Mouse (Mus musculus) neural tube, embryonic 10.5 days (tissue): ENCODE results near the gene Kcnd3.
"Not testable (repeated sequence)": the region's sequence is repeated elsewhere in the genome, so short reads cannot be mapped to it uniquely, and the experiment has no call there.

Experiments
- DNase-seq: peaks from one replicate; pipeline ENCODE4 v3.0.0-alpha.2; 2017; ENCODE audit warnings: low spot score; ENCODE audit errors: extremely low spot score

Kcnd3 gene

GRCm38 (mm10) chr3:105696387-105697147 lies 244.4 kb downstream of the Kcnd3 start:
- no peak for DNase-seq

GRCm38 (mm10) chr3:105697148-105697441 lies 245.0 kb downstream of the Kcnd3 start:
- DNase-seq: no peak

GRCm38 (mm10) chr3:105698311-105698710 lies 246.2 kb downstream of the Kcnd3 start:
- no peak for DNase-seq

- no peak for DNase-seq
Measured at GRCm38 (mm10) chr3:105699241-105699933, 247.3 kb downstream of the Kcnd3 start.

- not testable (repeated sequence) for DNase-seq
Measured at GRCm38 (mm10) chr3:105700786-105701185, 248.7 kb downstream of the Kcnd3 start.

- DNase-seq: no peak
Measured at GRCm38 (mm10) chr3:105701399-105701798, 249.3 kb downstream of the Kcnd3 start.

- DNase-seq: no peak
Measured at GRCm38 (mm10) chr3:105703571-105703970, 251.4 kb downstream of the Kcnd3 start.

- peak; percentile 76 for DNase-seq
Measured at GRCm38 (mm10) chr3:105704031-105705008, 252.2 kb downstream of the Kcnd3 start, which contains the start of gene Inka2. Inka2 (plus strand) TSS chr3:105704599.

- peak; percentile 61 for DNase-seq
Measured at GRCm38 (mm10) chr3:105705061-105705549, 253.0 kb downstream of the Kcnd3 start.

- no peak for DNase-seq
Measured at GRCm38 (mm10) chr3:105705561-105705960, 253.4 kb downstream of the Kcnd3 start.

GRCm38 (mm10) chr3:105706366-105707020 lies 254.4 kb downstream of the Kcnd3 start:
- peak; percentile 11 for DNase-seq

GRCm38 (mm10) chr3:105707590-105707989 lies 255.5 kb downstream of the Kcnd3 start:
- peak; percentile 21 for DNase-seq

GRCm38 (mm10) chr3:105710246-105710645 lies 258.1 kb downstream of the Kcnd3 start:
- DNase-seq: no peak

- DNase-seq: no peak
Measured at GRCm38 (mm10) chr3:105711741-105712140, 259.6 kb downstream of the Kcnd3 start.

GRCm38 (mm10) chr3:105712827-105713226 lies 260.7 kb downstream of the Kcnd3 start:
- DNase-seq: no peak

GRCm38 (mm10) chr3:105714091-105714819 lies 262.1 kb downstream of the Kcnd3 start:
- DNase-seq: peak; percentile 45

GRCm38 (mm10) chr3:105714820-105715167 lies 262.7 kb downstream of the Kcnd3 start:
- DNase-seq: no peak

GRCm38 (mm10) chr3:105716353-105717000 lies 264.3 kb downstream of the Kcnd3 start:
- DNase-seq: no peak

- no peak for DNase-seq
Measured at GRCm38 (mm10) chr3:105717856-105718555, 265.9 kb downstream of the Kcnd3 start.
